Mouse (Mus musculus) thymus, postnatal 36 days (tissue): Measurements from ENCODE around the gene Gm10972.
A peak's percentile ranks its signal among the peaks of the same experiment; 100 is the strongest.
"Not testable (repeated sequence)": the region's sequence is repeated elsewhere in the genome, so short reads cannot be mapped to it uniquely, and the experiment has no call there.

Source experiments
- DNase-seq, 2 experiments: peaks; one replicate each; pipeline ENCODE4 v3.0.0; 2022; ENCODE audit warnings: mixed read lengths in 2 of 2

The Gm10972 gene

DNA sequence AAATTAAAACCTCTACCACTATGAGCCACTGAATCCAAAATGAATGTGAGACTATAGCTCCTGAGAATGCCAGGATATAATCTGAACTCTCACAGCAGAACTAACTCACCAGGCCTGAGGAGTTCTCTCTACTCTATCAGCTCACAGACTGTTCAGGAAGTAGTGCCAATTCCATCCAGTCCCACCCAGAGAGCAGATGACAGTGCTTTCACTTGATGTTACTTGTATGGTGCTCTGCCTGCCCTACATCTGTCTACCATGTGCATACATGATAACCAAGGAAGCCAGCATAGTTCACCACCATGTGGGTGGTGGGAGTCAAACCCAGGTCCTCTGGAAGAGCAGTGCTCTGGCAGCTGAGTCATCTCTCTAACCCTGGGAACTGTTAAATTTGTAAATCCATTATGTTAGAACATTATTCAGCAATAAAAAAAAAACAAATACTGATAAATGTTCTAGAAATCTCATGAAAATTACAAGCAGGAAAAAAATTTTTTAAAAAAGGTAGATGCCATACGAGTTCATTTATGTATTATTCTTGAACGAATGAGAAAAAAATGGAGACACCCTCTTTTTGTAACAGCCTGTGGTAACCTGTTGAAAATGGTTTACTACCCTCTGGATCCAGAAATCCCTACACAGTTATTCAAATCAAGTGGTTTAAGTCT, at the start of gene Gm10972:
Gene Gm10972 (plus strand): TSS at position 618 of the 668 bp plus-strand sequence.
- DNase-seq, result not testable (repeated sequence)

GRCm38 (mm10) chr3:94595871-94596287, 47.0 kb upstream of the Gm10972 start:
- no peak for DNase-seq

GRCm38 (mm10) chr3:94597224-94597779, 45.6 kb upstream of the Gm10972 start:
- DNase-seq, result no peak

GRCm38 (mm10) chr3:94601959-94602358, 41.0 kb upstream of the Gm10972 start:
- DNase-seq, result peak; percentile 45 to 49

GRCm38 (mm10) chr3:94609621-94610020, 33.3 kb upstream of the Gm10972 start:
- DNase-seq, result no peak

DNA sequence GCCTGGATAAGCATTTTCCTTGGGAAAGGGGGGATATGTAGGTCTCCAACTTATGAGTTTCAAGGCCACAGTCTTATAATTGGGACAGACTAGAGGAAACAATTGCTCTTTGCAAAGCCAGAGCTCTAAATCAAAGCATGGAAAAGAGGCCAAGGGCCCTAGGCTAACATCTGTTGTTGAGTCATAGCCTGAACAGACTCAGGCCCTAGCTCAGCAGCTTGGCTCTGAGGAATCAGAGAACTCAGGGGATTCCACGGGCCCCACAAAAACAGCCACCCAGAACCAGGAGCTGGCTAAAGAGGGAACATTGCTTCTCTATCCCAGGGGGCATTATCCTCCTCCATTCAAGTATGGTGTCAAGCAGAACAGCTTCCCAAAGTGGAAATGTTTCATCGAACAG, 32.3 kb upstream of the Gm10972 start:
- DNase-seq, result no peak

DNA sequence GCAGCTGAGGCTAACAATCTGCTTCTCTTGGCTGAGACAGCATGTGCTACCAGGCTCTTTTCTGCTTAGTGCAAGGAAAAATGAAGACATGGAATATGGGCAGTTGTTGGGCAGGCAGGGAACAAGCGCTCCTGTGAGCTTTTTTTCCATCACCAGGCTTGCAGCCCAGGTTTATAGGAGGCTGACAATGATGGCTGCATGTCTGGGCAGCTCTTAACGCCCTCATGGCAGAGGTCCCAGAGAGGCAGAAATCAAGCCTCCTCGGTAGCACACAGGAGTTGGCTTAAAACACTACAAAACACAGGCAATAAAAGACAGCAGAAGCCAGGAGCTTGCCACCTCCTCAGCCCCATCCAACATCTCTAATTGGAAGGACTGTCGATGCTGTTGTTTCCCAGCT, 31.6 kb upstream of the Gm10972 start:
- no peak for DNase-seq

DNA sequence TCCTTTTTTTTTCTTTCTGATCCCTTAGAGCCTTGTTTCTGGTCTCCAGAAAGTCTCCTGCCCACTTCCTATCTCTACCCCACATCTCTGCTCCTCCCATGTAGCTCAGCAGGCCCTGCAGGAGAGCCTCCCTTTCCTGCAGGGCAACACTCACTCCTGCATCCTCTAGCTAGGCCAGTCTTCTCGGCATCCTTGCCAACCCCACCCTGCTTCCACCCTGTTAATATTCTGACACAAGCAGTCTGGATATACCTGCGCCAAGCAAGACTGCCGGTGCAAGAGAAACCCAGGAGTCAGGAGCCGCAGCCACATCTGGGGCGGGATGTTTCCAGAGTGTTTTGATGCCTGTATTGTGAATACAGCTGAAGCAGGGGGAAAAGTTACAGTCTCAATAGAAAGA, 31.1 kb upstream of the Gm10972 start:
- no peak for DNase-seq

- no peak for DNase-seq
These were observed 30.6 kb upstream of the Gm10972 start for GRCm38 (mm10) chr3:94612274-94612673.

- DNase-seq, result no peak
These were observed 29.5 kb upstream of the Gm10972 start for GRCm38 (mm10) chr3:94613258-94613878.

DNA sequence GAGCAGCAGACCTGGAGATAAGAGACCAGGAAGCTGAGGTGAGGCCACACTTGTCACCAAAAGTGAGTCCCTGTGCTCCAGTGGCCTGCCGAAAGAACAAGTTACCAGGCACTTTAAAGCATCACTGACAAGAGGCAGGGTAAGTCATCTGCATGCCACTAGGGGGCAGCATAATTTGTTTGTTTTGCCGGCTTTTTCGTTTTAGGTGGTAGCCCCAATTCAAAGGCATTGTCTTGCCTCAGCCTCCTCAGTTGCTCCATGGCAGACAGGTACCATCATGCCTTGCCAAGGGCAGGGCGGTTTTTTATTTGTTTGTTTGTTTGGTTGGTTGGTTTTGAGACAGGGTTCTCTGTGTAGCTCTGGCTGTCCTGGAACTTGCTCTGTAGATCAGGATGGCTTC, 26.2 kb upstream of the Gm10972 start:
- DNase-seq, result peak; percentile 31 to 42

DNA sequence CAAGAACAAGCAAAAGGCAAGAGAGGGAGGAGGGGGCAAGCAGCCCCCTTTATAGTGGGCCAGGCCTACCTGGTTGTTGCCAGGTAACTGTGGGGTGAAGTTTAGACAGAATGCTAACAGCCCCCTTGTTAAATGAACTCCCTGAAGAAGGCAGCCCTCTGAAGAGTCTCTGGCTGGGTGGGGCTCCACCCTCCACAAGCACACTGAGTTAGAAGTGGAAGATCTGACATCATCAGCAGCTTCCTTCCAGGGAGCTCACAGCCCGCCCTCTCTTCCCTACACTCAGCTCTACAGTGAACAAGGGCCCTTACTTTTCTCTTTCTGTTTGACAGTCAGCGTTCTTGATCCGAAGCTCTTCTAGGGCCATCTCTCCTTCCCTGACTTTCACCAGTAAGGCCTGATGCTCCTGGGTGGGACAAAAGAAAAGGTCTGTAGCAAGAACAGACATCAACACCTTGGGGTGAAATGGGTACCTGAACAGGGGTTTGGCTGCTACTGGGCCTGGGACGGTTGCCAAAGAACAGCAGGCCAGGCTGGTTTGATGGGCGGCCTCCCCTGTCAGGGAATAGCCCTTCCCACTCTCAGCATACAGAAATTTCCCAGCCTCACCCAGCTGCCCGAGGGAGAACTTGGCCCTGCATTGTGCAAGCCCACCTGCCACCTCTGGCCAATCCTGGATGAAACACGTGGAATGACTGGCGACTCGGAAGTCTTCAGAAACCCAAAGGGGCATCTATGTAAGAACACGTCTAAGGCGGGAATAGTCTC, 21.0 kb upstream of the Gm10972 start:
- no peak for DNase-seq

DNA sequence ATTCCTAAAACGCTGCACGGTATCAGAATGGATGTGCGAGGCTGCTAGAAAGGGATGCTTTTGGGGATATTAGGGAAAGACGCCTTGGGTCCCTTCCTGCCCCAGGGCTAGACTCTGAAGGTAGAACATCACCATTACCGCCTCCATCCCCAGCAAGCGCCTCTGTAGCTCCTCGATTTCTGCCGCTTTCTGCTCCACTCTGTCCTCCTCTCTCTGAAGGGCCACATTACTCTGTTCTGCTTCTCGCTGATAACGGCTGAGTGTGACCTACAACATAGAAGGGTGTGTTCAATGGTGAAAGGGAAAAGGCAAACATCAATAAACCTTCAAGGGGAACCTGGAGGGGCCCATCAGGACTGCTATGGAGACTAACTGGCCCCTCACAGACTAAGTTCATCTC, 20.4 kb upstream of the Gm10972 start:
- no peak for DNase-seq

- no peak for DNase-seq
These were observed 18.6 kb upstream of the Gm10972 start for GRCm38 (mm10) chr3:94624281-94624680.

DNA sequence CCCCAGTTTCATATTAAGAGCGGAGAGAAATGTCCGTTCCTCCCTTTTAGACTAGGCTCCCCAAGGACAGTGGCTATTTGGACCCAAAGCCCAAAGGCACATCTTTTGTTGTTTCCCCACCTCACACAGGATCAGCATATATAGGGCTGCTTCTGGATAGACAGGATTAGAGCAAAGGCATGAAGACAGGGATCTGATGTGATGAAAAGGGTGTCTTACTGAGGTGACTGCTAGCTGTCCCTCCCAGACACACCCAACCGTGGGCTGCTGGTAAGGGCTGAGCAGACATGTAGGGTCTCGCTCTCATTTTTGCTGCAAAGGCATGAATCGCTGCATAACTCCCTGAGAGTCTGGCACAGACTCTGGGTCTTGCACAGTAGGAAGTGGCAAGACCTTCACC, 14.2 kb upstream of the Gm10972 start:
- DNase-seq, result no peak

DNA sequence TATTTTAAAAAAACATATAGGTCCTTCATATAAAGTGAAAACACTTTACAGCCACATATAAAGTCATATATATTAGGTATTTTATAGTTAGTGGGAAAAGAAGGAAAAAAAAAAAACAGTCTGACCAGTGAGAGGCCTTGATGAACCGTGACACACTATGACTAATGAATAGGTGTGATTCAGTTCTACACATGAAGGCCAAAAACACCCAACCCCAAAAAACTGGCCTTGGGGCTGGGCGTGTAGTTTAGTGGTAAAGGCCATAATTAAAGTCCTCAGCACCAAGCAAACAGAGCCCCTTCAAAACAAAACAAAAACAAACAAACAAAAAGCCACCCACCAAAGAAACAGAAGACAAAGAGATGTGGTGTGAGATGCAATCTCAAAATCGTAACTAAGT, 13.0 kb upstream of the Gm10972 start:
- no peak for DNase-seq

GRCm38 (mm10) chr3:94648755-94649590, 6.1 kb downstream of the Gm10972 start:
- DNase-seq, result no peak

DNA sequence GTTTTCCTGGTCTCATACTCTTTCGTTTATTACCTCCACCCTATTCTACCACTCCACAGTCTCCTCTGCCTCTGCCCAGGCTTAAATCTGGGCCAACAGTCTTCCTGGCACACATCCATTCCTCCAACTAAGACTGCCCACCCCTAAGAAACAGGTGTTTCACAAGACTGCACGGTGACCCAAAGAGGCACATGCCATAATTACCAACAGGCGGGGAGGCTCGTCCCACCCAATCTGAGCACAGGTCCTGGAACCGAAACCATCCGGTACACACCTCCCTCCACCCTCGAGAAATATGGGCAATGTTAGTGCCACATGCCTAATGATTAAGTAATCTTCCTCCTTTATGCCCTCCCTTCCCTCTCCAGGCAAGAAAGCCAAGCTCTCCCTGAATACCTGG, 7.5 kb downstream of the Gm10972 start:
- no peak for DNase-seq

- not testable (repeated sequence) for DNase-seq
These were observed 11.1 kb downstream of the Gm10972 start for GRCm38 (mm10) chr3:94653967-94654366.

GRCm38 (mm10) chr3:94657852-94658739, 15.2 kb downstream of the Gm10972 start:
- DNase-seq, result not testable (repeated sequence)

DNA sequence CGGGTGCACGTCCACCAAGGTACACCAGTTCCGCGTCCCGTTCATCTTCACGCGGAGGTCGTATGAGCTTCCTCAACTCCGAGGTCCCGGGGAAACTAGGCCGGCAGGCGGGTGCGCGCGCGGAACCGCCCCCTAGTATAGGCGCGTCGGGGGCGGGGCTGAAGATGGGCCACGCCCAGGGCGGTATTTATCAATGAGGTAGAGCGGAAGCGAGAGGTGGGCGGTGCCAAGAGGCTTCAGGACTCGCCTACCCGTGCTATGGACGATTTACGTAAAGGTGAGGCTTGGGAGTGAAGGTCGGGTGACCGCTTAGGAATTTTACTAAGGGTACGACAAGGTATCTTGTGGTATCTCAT, 15.8 kb downstream of the Gm10972 start, which contains the start of gene Tuft1:
Gene Tuft1 (minus strand): TSS at position 133 of the 356 bp plus-strand sequence.
- peak; percentile 89 to 92 for DNase-seq
